Mouse (Mus musculus): ENCODE results near the gene March6. TPM values are rescaled to one million over a fixed set of nuclear protein-coding genes. Genes with fewer than 3 reads are reported as not detected.

Gene March6
- total and polyA plus RNA-seq, 2 experiments from 2014 or later: 26.8 to 69.1 TPM

DNA sequence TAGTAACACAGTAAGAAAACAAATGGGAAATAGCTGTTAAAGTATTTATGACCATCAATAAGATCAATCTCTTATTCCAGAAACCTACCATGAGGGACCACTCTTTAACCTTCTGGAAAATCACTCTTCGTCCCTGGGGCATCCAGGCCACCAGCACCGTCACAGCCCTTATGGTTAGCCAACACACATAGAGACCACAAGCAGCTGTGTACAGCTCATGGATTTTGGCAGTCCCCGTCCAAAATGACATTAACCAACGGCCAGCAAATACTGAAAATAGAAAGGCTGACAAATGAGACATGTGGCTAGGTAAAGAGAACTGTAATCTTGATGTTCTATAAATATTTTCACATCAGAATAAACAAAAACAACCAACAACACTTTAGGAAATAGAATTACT is 59.3 kb downstream of the March6 start:
- no peak overlapping the region for H3K9ac ChIP-seq (replicated peaks; ENCODE audit: low read depth, low read length)
- ATAC-seq (ENCODE audit: insufficient read depth, low read depth) (no peak), DNase-seq (ENCODE audit: low spot score) (no peak)
- TF ChIP-seq CTCF (IDR thresholded peaks at IDR 0.05; ENCODE audit: low read depth): no peak
- TF ChIP-seq EP300 (IDR thresholded peaks at IDR 0.05; ENCODE audit: low read depth): no peak
- no peaks in the 10 kb centered on the region for H3K4me1 ChIP-seq (ENCODE audit: control insufficient read depth, insufficient read depth)
- peaks cover 44% of the 10 kb centered on the region for H3K36me3 ChIP-seq (replicated peaks; ENCODE audit: control insufficient read depth, insufficient read depth, low read length)
- H3K27me3 ChIP-seq (ENCODE audit: control insufficient read depth, insufficient read depth, low read length): no peaks in the 10 kb centered on the region
- no peaks in the 10 kb centered on the region for H3K9me3 ChIP-seq (replicated peaks; ENCODE audit: control insufficient read depth, low read length)
- H3K27ac ChIP-seq (ENCODE audit: low read depth): no peak overlapping the region
- H3K4me2 ChIP-seq (ENCODE audit: low read depth, low read length): no peak overlapping the region
- WGBS: 82% methylated on average over 4 of the region's 4 CpGs
- H3K4me3 ChIP-seq (ENCODE audit: low read depth, low read length): no peak overlapping the region

- Histone ChIP-seq H3K27me3 (ENCODE audit: control insufficient read depth, insufficient read depth, low read length) (no peaks in the 10 kb centered on the region), H3K27ac (ENCODE audit: low read depth) (no peak overlapping the region), H3K4me2 (ENCODE audit: low read depth, low read length) (no peak overlapping the region), H3K4me3 (ENCODE audit: low read depth, low read length) (no peak overlapping the region), H3K4me1 (ENCODE audit: control insufficient read depth, insufficient read depth) (no peaks in the 10 kb centered on the region), H3K9ac (replicated peaks; ENCODE audit: low read depth, low read length) (no peak overlapping the region), H3K36me3 (replicated peaks; ENCODE audit: control insufficient read depth, insufficient read depth, low read length) (peaks cover 58% of the 10 kb centered on the region), H3K9me3 (replicated peaks; ENCODE audit: control insufficient read depth, low read length) (no peaks in the 10 kb centered on the region)
- TF ChIP-seq CTCF (IDR thresholded peaks at IDR 0.05; ENCODE audit: low read depth) (no peak), EP300 (IDR thresholded peaks at IDR 0.05; ENCODE audit: low read depth) (no peak)
- WGBS: 76% methylated on average over 4 of the region's 4 CpGs
- ATAC-seq (ENCODE audit: insufficient read depth, low read depth): no peak
- DNase-seq (ENCODE audit: low spot score): no peak
These were observed 61.4 kb downstream of the March6 start for GRCm38 (mm10) chr15:31469497-31469896.

- DNase-seq (ENCODE audit: low spot score) (no peak), ATAC-seq (ENCODE audit: insufficient read depth, low read depth) (no peak)
- Histone ChIP-seq H3K36me3 (replicated peaks; ENCODE audit: control insufficient read depth, insufficient read depth, low read length) (peaks cover 61% of the 10 kb centered on the region), H3K4me1 (ENCODE audit: control insufficient read depth, insufficient read depth) (no peaks in the 10 kb centered on the region), H3K4me3 (ENCODE audit: low read depth, low read length) (no peak overlapping the region), H3K27ac (ENCODE audit: low read depth) (no peak overlapping the region), H3K4me2 (ENCODE audit: low read depth, low read length) (no peak overlapping the region), H3K27me3 (ENCODE audit: control insufficient read depth, insufficient read depth, low read length) (no peaks in the 10 kb centered on the region), H3K9ac (replicated peaks; ENCODE audit: low read depth, low read length) (no peak overlapping the region), H3K9me3 (replicated peaks; ENCODE audit: control insufficient read depth, low read length) (no peaks in the 10 kb centered on the region)
- TF ChIP-seq EP300 (IDR thresholded peaks at IDR 0.05; ENCODE audit: low read depth) (no peak), CTCF (IDR thresholded peaks at IDR 0.05; ENCODE audit: low read depth) (no peak)
- WGBS: 86% methylated on average over 5 of the region's 5 CpGs
These were observed 62.0 kb downstream of the March6 start for GRCm38 (mm10) chr15:31468806-31469205.

DNA sequence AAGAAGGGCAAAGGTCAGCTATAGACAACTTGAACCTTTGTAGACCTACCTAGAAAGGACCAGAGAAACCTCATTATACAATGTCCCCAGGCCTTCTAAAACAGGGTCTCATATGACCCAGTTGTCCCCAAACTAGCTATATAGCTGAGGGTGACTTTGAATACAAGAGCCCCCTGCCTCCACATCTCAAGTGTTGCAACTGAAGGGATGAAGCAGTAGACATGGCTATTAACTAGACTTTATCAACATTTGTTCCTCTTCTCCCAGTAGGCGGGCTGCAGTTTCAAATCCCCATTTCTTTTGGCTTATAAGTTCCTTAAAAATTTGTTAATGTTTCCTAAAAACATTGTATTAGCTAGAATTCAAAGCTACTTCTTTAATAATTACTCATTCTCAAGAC is 64.1 kb downstream of the March6 start:
- H3K27ac ChIP-seq (ENCODE audit: low read depth): no peak overlapping the region
- DNase-seq (ENCODE audit: low spot score) (no peak), ATAC-seq (ENCODE audit: insufficient read depth, low read depth) (no peak)
- WGBS: 96% methylated on average over 1 of the region's 1 CpGs
- no peaks in the 10 kb centered on the region for H3K9me3 ChIP-seq (replicated peaks; ENCODE audit: control insufficient read depth, low read length)
- no peak overlapping the region for H3K9ac ChIP-seq (replicated peaks; ENCODE audit: low read depth, low read length)
- no peaks in the 10 kb centered on the region for H3K4me1 ChIP-seq (ENCODE audit: control insufficient read depth, insufficient read depth)
- H3K4me2 ChIP-seq (ENCODE audit: low read depth, low read length): no peak overlapping the region
- peaks cover 81% of the 10 kb centered on the region for H3K36me3 ChIP-seq (replicated peaks; ENCODE audit: control insufficient read depth, insufficient read depth, low read length)
- no peak overlapping the region for H3K4me3 ChIP-seq (ENCODE audit: low read depth, low read length)
- TF ChIP-seq EP300 (IDR thresholded peaks at IDR 0.05; ENCODE audit: low read depth) (no peak), CTCF (IDR thresholded peaks at IDR 0.05; ENCODE audit: low read depth) (no peak)
- H3K27me3 ChIP-seq (ENCODE audit: control insufficient read depth, insufficient read depth, low read length): no peaks in the 10 kb centered on the region

DNA sequence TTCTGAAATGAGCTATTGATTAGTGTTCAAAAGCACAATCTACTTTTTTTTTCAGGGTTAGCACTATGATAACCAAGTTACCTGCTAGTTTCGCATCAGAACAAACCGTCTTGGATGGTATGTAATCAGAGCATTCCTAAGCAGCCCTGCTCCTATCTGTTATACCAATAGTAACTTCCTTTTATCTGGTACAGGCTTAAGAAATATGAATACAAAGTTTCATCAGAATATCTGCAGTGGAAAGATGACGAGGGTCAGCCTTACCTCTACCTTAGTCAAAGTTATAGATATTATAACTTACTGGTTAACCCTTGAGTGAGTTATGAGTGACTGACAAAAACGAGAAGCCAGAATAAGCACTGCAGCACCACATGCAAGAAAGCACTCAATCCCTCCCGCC is 64.6 kb downstream of the March6 start:
- no peak overlapping the region for H3K4me3 ChIP-seq (ENCODE audit: low read depth, low read length)
- H3K9me3 ChIP-seq (replicated peaks; ENCODE audit: control insufficient read depth, low read length): no peaks in the 10 kb centered on the region
- no peaks in the 10 kb centered on the region for H3K27me3 ChIP-seq (ENCODE audit: control insufficient read depth, insufficient read depth, low read length)
- peaks cover 86% of the 10 kb centered on the region for H3K36me3 ChIP-seq (replicated peaks; ENCODE audit: control insufficient read depth, insufficient read depth, low read length)
- H3K27ac ChIP-seq (ENCODE audit: low read depth): no peak overlapping the region
- DNase-seq (ENCODE audit: low spot score): no peak
- ATAC-seq (ENCODE audit: insufficient read depth, low read depth): no peak
- WGBS: 87% methylated on average over 5 of the region's 5 CpGs
- H3K9ac ChIP-seq (replicated peaks; ENCODE audit: low read depth, low read length): no peak overlapping the region
- no peak overlapping the region for H3K4me2 ChIP-seq (ENCODE audit: low read depth, low read length)
- H3K4me1 ChIP-seq (ENCODE audit: control insufficient read depth, insufficient read depth): no peaks in the 10 kb centered on the region
- TF ChIP-seq EP300 (IDR thresholded peaks at IDR 0.05; ENCODE audit: low read depth) (no peak), CTCF (IDR thresholded peaks at IDR 0.05; ENCODE audit: low read depth) (no peak)

- Histone ChIP-seq H3K9me3 (replicated peaks; ENCODE audit: control insufficient read depth, low read length) (no peaks in the 10 kb centered on the region), H3K4me1 (ENCODE audit: control insufficient read depth, insufficient read depth) (no peaks in the 10 kb centered on the region), H3K4me2 (ENCODE audit: low read depth, low read length) (no peak overlapping the region), H3K4me3 (ENCODE audit: low read depth, low read length) (no peak overlapping the region), H3K27me3 (ENCODE audit: control insufficient read depth, insufficient read depth, low read length) (no peaks in the 10 kb centered on the region), H3K27ac (ENCODE audit: low read depth) (no peak overlapping the region), H3K9ac (replicated peaks; ENCODE audit: low read depth, low read length) (no peak overlapping the region), H3K36me3 (replicated peaks; ENCODE audit: control insufficient read depth, insufficient read depth, low read length) (peaks cover 86% of the 10 kb centered on the region)
- TF ChIP-seq CTCF (IDR thresholded peaks at IDR 0.05; ENCODE audit: low read depth) (no peak), EP300 (IDR thresholded peaks at IDR 0.05; ENCODE audit: low read depth) (no peak)
- ATAC-seq (ENCODE audit: insufficient read depth, low read depth): no peak
- no peak for DNase-seq (ENCODE audit: low spot score)
- WGBS: 94% methylated on average over 2 of the region's 2 CpGs
These were observed 65.0 kb downstream of the March6 start for GRCm38 (mm10) chr15:31465806-31466205.
